Mouse (Mus musculus): ENCODE data around the gene Prpf3. TPM values are rescaled to one million over a fixed set of nuclear protein-coding genes. Genes with fewer than 3 reads are reported as not detected.
"Not testable (repeated sequence)": the region's sequence is repeated elsewhere in the genome, so short reads cannot be mapped to it uniquely, and the experiment has no call there.

The Prpf3 gene
- total RNA-seq, 4 experiments from 2014 or later, result 35.7 to 46.3 (median 40.5) TPM

- no peak for DNase-seq (ENCODE audit: low spot score in 2 of 2)
Measured at GRCm38 (mm10) chr3:95820046-95821010, 35.4 kb downstream of the Prpf3 start.

- DNase-seq (ENCODE audit: low spot score in 2 of 2), result peak; percentile 99
Measured at GRCm38 (mm10) chr3:95819351-95819985, 36.2 kb downstream of the Prpf3 start.

DNA sequence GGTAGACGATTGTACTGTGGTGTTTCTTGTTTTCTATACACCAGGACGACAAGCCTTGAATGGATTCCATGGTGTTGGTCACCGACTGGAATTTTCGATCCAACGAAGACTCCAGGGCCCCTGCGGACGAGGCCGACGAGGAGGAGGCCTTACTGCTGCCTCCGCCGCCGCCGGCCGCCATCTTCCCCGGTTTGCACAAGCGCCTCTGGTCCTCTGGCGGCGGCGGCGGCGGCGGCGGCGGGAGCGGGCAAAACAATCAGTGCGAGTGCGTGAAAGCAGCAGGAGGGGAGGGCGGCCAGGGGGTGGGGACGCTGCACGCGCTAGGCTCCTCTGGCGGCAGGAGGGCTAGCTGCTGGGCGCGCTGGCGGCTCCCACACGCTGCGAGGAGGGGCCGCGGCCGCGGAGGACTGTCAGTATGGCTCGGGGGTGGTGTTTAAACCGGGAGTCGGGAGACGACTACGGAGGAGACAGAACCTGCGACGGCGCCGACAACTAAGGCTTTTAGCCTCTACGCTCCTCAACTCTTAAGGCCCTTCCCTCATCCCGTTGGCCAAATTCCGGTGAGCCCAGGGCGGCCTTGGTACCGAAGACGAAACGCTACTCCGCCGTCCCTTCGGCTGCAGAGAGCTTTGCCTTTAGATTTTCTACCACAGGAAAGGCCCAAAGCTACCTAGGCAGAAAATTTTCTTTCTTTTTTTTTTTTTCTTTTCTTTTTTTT, 37.0 kb downstream of the Prpf3 start, which contains the start of gene Rprd2:
Gene Rprd2, minus strand, starts transcription at position 293 of the 718 bp plus-strand sequence.
- DNase-seq (ENCODE audit: low spot score in 2 of 2), result peak; percentile 61 to 74

GRCm38 (mm10) chr3:95818026-95818511, 37.6 kb downstream of the Prpf3 start:
- DNase-seq (ENCODE audit: low spot score in 2 of 2), result no peak

DNA sequence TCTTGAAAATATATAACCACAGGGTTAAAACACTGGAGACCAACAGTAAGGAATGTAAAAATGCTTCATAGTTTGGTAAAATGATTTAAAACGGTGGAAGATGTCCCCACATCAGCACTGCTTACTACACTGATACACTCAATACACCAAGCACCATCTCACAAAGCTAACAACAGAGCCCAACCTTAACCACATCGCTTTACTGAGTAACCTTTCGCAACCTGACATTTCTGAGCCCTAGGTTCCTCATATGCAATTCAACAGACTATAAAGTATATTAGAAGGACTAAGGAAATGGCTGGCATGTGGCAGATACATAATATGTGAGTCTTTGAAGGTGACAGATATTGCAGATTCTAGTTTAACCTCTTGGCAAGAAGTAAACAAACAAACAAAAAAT, 39.0 kb downstream of the Prpf3 start:
- DNase-seq (ENCODE audit: low spot score in 2 of 2), result no peak

- DNase-seq (ENCODE audit: low spot score in 2 of 2), result no peak
Measured at GRCm38 (mm10) chr3:95808384-95808783, 47.3 kb downstream of the Prpf3 start.

- not testable (repeated sequence) for DNase-seq (ENCODE audit: low spot score in 2 of 2)
Measured at GRCm38 (mm10) chr3:95807630-95808029, 48.1 kb downstream of the Prpf3 start.

DNA sequence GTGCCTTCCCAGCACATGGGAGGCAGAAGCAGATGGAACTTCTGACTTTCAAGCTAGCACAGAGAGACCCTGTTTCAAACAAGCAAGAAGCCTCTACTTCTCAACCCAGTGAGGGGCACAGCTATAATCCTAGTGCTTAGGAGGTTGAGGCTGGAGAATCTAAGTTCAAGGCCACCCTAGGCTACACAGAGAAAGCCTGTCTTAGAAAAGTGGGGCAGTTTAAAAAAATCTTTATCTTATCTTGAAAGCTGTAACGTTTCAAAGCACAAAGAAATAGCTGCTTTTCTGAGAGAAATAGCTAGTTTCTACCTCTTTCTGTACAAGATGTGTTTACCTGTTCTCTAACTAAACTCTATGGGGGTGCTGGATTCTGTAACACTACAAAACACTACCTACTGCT, 49.0 kb downstream of the Prpf3 start:
- DNase-seq (ENCODE audit: low spot score in 2 of 2), result no peak

DNA sequence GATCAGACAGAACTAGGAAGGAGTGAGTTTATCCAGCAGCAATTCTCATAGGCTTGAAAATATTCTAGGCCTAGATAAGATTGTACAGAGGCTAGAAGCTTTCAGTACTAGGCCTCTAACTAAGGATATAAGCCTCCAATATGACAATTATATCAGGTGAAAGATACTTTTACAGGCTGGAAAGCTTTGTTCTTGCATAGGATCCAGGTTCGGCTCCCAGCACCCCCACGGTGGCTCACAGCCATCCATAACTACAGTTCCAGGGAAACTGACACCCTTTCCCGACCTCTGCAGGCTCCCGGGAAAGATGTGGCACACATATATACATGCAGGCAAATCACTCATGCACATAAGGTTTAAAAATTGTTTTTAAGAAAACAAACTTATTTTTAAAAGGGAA, 51.8 kb downstream of the Prpf3 start:
- no peak for DNase-seq (ENCODE audit: low spot score in 2 of 2)

GRCm38 (mm10) chr3:95798756-95799155, 56.9 kb downstream of the Prpf3 start:
- no peak for DNase-seq (ENCODE audit: low spot score in 2 of 2)

GRCm38 (mm10) chr3:95794299-95794698, 61.4 kb downstream of the Prpf3 start:
- DNase-seq (ENCODE audit: low spot score in 2 of 2), result no peak

DNA sequence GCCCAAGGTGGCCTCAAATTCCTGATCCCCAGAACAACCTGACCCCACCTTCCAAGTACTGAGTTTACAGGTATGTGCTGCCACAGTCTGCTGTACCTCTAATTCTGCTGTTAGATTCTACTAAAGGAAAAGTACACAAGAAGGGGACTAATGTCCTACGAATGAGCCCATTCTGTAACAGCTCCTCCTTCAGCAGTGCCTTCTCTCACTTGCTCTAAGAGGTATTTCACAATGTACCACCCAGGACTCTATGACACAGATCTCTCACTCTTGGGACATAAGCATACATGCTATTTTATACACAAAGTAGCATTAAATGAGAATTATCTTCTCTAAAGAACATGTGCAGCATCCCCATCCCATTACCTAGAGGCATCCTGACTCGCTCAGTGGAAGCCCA, 62.0 kb downstream of the Prpf3 start:
- DNase-seq (ENCODE audit: low spot score in 2 of 2), result no peak

DNA sequence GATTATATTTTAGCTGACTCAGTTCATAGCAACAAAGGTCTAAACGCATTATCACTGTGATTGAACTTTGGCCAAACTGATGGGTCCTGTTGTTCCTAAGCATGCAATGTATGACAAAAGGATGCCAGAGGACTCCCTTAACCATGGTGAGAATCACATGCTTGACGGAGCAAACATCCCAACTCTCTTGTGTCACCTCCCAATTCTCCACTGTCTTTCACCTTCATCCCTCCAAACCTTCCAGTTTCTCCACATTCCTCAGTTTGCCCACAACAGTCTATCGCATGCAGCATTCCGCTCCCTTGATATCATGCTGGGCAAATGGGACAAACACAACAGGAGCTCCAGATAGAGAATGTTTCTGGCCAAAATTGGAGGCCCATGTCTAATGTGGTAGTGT, 70.2 kb downstream of the Prpf3 start:
- no peak for DNase-seq (ENCODE audit: low spot score in 2 of 2)

Other genes starting within 250 kb of the Prpf3 start
- 100 to 1,000 TPM; 286 to 320 (median 297) TPM for gene Ensa, start 230.9 kb downstream of the Prpf3 start, total RNA-seq (2022)
- 10 to 100 TPM; 55.1 to 73.6 (median 61.1) TPM for gene Mcl1, start 197.1 kb downstream of the Prpf3 start, total RNA-seq (2022)
- 10 to 100 TPM in 2 of 4 experiments, 1 to 10 TPM in 2; 5.2 to 17.9 (median 10.4) TPM for gene Adamtsl4, start 168.0 kb downstream of the Prpf3 start, total RNA-seq (2022)
- gene Ecm1, start 116.3 kb downstream of the Prpf3 start, total RNA-seq (2022), result 10 to 100 TPM in 3 of 4 experiments, 1 to 10 TPM in 1; 9.7 to 13.9 (median 11.8) TPM
- gene Tars2, start 95.7 kb downstream of the Prpf3 start, total RNA-seq (2022), result 10 to 100 TPM; 36.5 to 52.9 (median 41.8) TPM
- gene Rprd2, start 37.0 kb downstream of the Prpf3 start, total RNA-seq (2022), result 10 to 100 TPM; 62.4 to 73.3 (median 71.2) TPM
- gene Mrps21, start 15.6 kb upstream of the Prpf3 start, total RNA-seq (2022), result 100 to 1,000 TPM; 125 to 159 (median 138) TPM
- gene Ciart, start 26.4 kb upstream of the Prpf3 start, total RNA-seq (2022), result 10 to 100 TPM; 13.7 to 30.2 (median 21.4) TPM
- 10 to 100 TPM in 1 of 4 experiments, 1 to 10 TPM in 3; 2.9 to 11.2 (median 5.9) TPM for gene BC028528, start 36.1 kb upstream of the Prpf3 start, total RNA-seq (2022)
- 10 to 100 TPM; 53.9 to 75.7 (median 70.1) TPM for gene Aph1a, start 38.1 kb upstream of the Prpf3 start, total RNA-seq (2022)
- gene Car14, start 48.8 kb upstream of the Prpf3 start, total RNA-seq (2022), result 10 to 100 TPM in 3 of 4 experiments, 1 to 10 TPM in 1; 9.8 to 14.4 (median 11.1) TPM
- 10 to 100 TPM; 68.6 to 95.5 (median 95.0) TPM for gene Anp32e, start 73.4 kb upstream of the Prpf3 start, total RNA-seq (2022)
- 10 to 100 TPM; 42.0 to 70.1 (median 52.4) TPM for gene Plekho1, start 140.1 kb upstream of the Prpf3 start, total RNA-seq (2022)
- gene Vps45, start 202.6 kb upstream of the Prpf3 start, total RNA-seq (2022), result 10 to 100 TPM; 42.9 to 55.4 (median 51.6) TPM
- gene Otud7b, start 248.6 kb upstream of the Prpf3 start, total RNA-seq (2022), result 10 to 100 TPM; 38.1 to 40.1 (median 38.9) TPM

All from layer of hippocampus, adult 8-10 months (tissue).